Mouse (Mus musculus): ENCODE results near the gene Prr36.

Gene Prr36

GRCm38 (mm10) chr8:4201321-4201720, 15.9 kb downstream of the Prr36 start:
- no peak for DNase-seq

- DNase-seq: no peak
These were observed 23.7 kb downstream of the Prr36 start for GRCm38 (mm10) chr8:4193588-4193894.

DNA sequence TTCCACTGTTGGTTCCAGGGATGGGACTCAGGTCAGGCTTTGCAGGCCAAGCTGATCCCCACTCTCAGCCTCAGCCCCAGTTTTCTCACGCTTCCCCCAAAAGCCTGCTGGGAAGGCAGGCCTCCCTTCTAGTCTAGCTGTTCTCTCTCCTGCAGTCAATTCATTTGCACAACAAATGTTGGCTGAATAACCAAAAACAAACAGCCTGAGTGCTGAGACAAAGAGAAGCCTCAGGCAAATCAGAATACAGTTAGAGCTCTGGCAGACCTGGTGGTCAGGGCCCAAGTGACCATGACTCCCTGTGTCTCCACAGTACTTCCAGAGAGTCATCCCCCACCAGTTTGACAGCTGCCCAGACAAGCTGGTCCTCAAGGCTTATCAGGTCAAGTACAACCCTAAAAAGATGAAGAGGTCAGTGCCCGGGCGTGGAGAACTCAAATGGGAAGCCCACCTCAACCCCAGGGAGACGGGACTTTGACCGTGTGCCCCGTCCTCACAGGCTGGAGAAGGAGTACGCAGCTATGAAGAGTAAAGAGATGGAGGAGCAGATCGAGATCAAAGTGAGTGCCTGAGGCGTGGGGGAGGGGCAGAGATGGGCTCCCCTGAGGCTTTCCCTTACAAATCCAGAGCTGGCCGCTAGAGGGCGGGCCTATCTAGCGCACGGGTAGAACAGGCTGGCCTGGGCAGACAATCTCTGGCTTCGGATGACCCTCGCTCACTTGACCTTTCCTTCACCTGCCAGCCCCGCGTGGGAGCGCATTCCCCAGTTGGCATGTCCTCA, 24.3 kb downstream of the Prr36 start:
- DNase-seq: peak; percentile 98

- DNase-seq: no peak
These were observed 25.0 kb downstream of the Prr36 start for GRCm38 (mm10) chr8:4192305-4192704.

- DNase-seq: no peak
These were observed 28.1 kb downstream of the Prr36 start for GRCm38 (mm10) chr8:4189031-4189722.

DNA sequence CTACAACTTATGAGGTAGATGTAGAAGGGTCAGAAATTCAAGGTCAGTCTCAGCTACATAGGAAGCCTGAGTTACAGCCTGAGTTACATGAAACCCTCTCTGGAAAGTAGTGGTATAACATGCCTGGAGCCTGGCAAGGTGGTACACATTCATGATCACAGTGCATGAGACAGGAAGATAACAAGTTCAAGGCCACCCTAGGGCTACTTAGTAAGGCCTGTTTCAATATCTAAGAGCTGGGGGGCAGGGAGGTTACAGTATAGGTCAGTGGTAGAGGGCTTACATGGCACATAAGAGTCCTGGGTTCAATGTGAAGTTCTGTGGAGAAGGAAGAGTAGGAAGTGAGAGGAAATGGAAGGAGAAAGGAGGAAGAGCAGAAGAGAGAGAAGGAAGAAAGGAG, 28.7 kb downstream of the Prr36 start:
- no peak for DNase-seq

GRCm38 (mm10) chr8:4186151-4186550, 31.1 kb downstream of the Prr36 start:
- DNase-seq: no peak

- DNase-seq: peak; percentile 90
These were observed 33.9 kb downstream of the Prr36 start for GRCm38 (mm10) chr8:4183409-4183808.

DNA sequence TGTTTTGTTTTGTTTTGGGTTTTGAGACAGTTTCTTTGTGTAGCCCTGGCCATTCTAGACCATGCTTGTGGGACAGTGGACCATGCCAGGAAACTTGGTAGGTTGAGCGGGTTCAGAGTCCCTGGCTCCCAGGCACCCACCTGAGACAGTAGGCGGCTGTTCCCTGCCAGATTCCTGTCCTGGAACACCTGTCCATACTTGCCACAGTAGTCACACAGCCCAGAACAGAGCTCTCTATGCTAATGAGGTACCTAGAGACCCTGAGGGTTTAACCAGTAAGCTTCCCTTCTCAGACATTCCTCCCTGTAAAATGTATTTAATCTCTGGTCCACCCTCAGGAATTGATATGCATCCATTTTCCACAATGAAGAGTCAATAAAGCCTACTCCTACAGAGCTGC, 43.2 kb downstream of the Prr36 start:
- DNase-seq: peak; percentile 64

DNA sequence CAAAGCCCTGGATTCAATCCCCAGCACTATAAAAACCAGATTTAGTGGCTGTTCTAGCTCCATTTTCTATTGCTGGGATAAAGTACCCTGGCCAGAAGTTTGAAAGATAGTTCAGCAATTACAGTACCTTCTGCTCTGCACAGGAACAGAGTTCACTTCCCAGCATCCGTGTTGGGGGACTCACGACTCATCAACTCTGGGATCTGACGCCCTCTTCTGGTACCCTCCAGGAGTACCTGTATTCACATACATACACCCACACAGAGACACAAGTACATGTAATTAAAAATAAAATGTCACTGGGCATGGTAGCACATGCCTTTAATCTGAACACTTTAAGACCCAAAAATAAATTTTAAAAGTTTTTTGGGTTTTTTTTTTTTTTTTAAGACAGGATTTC, 44.8 kb downstream of the Prr36 start:
- peak; percentile 48 for DNase-seq

- peak; percentile 67 for DNase-seq
These were observed 49.3 kb downstream of the Prr36 start for GRCm38 (mm10) chr8:4167918-4168317.

GRCm38 (mm10) chr8:4166881-4167525, 50.3 kb downstream of the Prr36 start:
- no peak for DNase-seq

DNA sequence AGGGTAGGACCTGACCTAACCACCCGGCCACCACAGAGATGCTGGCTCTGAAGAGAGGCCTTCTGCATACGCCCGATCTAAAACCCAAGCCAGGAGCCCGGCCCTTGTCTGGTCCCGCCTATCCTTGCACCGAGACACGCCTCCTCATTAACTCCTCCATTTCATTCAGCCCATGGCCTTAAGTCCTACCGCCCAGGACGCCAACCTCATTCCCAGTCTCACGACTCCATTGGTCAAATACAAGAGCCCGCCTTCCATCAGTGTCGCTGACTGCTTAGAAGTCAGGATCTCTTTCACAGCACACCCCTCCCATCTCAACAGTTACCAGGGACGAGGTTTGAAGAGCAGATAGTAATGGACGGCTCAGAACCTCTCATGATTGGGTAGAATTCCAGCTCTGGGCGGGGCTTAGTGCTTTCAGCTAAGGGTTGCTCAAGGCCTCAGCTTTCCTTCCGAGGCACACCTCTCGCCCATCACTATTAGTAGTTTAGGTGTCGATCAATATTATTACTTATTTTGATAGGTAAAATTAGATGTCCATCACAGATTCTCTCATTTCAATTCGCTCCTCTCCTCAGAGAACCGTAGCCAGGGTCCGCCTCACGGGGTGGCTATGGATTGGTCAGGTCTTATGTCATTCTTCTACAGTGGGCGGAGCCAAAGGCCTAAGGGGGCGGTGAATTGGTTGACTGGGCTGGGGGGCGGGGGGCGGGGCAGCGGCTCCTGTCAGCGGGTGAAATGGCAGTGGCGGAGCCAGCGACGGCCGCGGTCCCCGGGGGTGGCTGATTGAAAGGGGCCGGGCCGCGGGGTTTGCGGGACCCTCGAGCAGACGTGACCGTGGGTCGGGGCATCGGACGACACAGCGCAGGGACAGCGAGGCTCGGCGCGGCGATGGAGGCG, 51.2 kb downstream of the Prr36 start, which contains the start of gene Evi5l:
Gene Evi5l, plus strand, starts transcription at position 716 of the 900 bp plus-strand sequence.
- DNase-seq: peak; percentile 100

- peak; percentile 90 for DNase-seq
These were observed 51.9 kb downstream of the Prr36 start for GRCm38 (mm10) chr8:4165176-4165851.

GRCm38 (mm10) chr8:4162786-4163185, 54.5 kb downstream of the Prr36 start:
- DNase-seq: no peak

All from heart, adult 11 months (tissue).